Mouse (Mus musculus) Patski (cell line): ENCODE results near the gene Tmem163. TPM values are rescaled to one million over a fixed set of nuclear protein-coding genes. Genes with fewer than 3 reads are reported as not detected.

Source experiments
- ATAC-seq: fragments of 100-300 bp; one replicate; pipeline ENCODE4 v1.8.0; 2021
- CTCF ChIA-PET: fragments of 350-600 bp; sonication (Branson Sonifier 250); formaldehyde crosslinking; loops from one replicate; lab custom pipeline; 2022; ENCODE audit warnings: inconsistent platforms; lab: Charles Lee
- POLR2A ChIA-PET: fragments of 350-600 bp; sonication (Branson Sonifier 250); formaldehyde crosslinking; loops from one replicate; lab custom pipeline; 2022; ENCODE audit warnings: antibody characterized with exemption, inconsistent platforms; lab: Charles Lee
- DNase-seq: peaks from one replicate; pipeline ENCODE4 v3.0.0-alpha.2; 2011; ENCODE audit warnings: low read depth, low spot score
- H3K27me3 ChIP-seq: fragments of 371-371 bp; one replicate; pipeline ENCODE4 v1.5.1; 2021
- CTCF ChIP-seq: fragments of 100-300 bp; IDR thresholded peaks from one replicate; pipeline ENCODE4 v1.5.1; 2021
- in situ Hi-C: fragments of 300-500 bp; cut with MboI; formaldehyde crosslinking; loops from 3 replicates; pipeline ENCODE4 v1.11.1; 2018; ENCODE audit warnings: low pct_unique_long_range_greater_than_20kb, mixed read lengths
- polyA plus RNA-seq: library from polyadenylated mRNA; unstranded; gene quantifications from one replicate; pipeline ENCODE4 v1.2.3, GENCODE M21; 2021

Gene Tmem163
- polyA plus RNA-seq, 1 experiment from 2014 or later: not detected

DNA sequence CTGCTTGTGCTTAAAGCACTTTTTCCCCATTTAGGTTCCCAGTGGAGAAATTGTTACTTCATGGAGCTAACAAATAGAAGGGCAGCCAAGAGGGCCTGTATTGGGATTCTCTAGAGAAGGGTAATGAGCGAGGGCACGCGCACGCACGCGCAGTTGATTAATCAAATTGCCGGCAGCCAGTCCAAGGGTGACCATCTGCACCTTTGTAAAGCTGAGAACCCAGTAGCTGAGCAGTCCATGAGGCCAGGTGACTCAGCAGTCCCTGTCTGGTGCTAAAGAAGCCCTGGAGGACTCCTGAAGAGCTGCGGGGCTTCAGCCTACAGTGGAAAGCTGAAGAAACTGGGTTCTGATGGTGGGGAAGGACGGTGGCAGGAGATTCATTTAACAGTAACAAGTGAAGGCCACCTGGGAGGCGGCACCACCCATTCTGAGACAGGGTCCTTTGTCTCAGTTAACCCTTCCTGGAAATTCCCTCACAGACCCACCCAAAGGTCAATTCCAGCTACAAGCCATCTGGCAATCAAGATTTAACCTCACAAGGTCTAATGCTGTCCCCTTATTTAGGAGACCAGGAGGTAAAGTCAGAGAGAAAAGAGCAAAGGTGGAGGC is 172.2 kb downstream of the Tmem163 start:
- ChIA-PET POLR2A (interaction anchor here (0.8 kb wide), 1 partner anchor 251 kb away, joined by 3 read pairs; no protein-coding TSS in a partner anchor), CTCF (interaction anchor here (1.6 kb wide), 1 partner anchor 11 kb away, joined by 3 read pairs; no protein-coding TSS in a partner anchor)
- peaks cover 11% of the 10 kb centered on the region for H3K27me3 ChIP-seq
- in situ Hi-C loops: loop anchor here (25.0 kb wide), 1 partner anchor 830 kb away; the partner anchor contains the start of gene Lct
- no peak for ATAC-seq
- TF ChIP-seq CTCF: no peak
- DNase-seq: no peak

- CTCF ChIA-PET: interaction anchor here (2.2 kb wide), 1 partner anchor 13 kb away, joined by 7 read pairs; no protein-coding TSS in a partner anchor
- ATAC-seq: no peak
- peaks cover 4% of the 10 kb centered on the region for H3K27me3 ChIP-seq
- DNase-seq: no peak
- POLR2A ChIA-PET: no interaction called here
- in situ Hi-C loops: loop anchor here (5.0 to 25.0 kb wide), 2 partner anchors 262 to 837 kb away; partner anchors contain the start of gene Lct
- TF ChIP-seq CTCF: no peak
Observed at GRCm38 (mm10) chr1:127500701-127501100, 178.6 kb downstream of the Tmem163 start.

GRCm38 (mm10) chr1:127500219-127500618 is 179.1 kb downstream of the Tmem163 start:
- ChIA-PET CTCF (interaction anchor here (0.7 to 2.2 kb wide), 6 partner anchors 12 to 426 kb away, joined by 3 to 7 read pairs (median 3); no protein-coding TSS in a partner anchor), POLR2A (no interaction called here)
- H3K27me3 ChIP-seq: peaks cover 4% of the 10 kb centered on the region
- in situ Hi-C loops: loop anchor here (5.0 to 25.0 kb wide), 2 partner anchors 262 to 837 kb away; partner anchors contain the start of gene Lct
- ATAC-seq: no peak
- DNase-seq: no peak
- TF ChIP-seq CTCF: peak; percentile 94

- CTCF ChIA-PET: interaction anchor here (0.5 to 2.2 kb wide), 4 partner anchors 11 to 269 kb away, joined by 3 to 7 read pairs (median 6); no protein-coding TSS in a partner anchor
- DNase-seq (no peak), ATAC-seq (no peak)
- peaks cover 4% of the 10 kb centered on the region for H3K27me3 ChIP-seq
- POLR2A ChIA-PET: no interaction called here
- no peak for TF ChIP-seq CTCF
- in situ Hi-C loops: loop anchor here (5.0 kb wide), 1 partner anchor 179 kb away; the partner anchor contains the start of gene Tmem163
Observed at GRCm38 (mm10) chr1:127498746-127499145, 180.6 kb downstream of the Tmem163 start.

DNA sequence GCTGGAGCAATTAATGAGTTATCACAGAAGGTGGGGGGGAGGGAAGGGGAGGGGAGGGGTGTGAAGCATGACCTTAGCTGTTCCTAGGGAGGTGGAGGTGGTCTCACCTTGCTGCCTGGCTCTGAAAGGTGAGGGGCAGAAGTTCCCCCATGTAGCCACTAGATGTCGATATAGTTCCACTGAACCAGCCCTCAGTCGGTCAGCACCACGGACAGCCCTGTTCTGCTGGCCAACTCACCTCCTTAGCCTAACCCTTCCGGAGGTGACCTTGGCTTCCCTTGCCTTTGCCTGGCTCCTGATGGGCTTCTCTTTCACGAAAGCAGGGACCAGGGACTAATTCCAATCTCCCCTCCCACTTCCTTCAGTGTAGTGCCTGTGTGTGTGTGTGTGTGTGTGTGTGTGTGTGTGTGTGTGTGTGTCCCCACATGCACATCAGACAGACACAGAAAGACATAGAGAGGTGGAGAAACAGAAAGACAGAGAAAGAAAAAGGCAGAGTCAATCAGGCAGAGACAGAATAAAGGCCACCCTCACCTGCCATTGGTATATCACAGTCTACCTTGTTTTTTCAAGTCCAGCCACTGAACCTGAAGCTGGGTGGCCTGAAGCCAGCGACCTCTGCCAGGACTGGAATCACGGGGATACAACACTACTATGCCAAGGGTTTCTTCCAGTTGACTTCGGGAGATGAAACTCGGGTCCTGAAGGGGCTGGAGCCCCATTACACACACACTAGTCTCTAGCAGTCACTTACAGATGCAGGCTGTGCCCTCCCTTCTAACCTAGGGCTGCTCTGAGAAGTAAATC is 182.4 kb downstream of the Tmem163 start:
- ATAC-seq: peak; percentile 46
- DNase-seq: no peak
- ChIA-PET POLR2A (no interaction called here), CTCF (interaction anchor here (0.6 to 0.9 kb wide), 2 partner anchors 9 to 15 kb away, joined by 3 read pairs; no protein-coding TSS in a partner anchor)
- peaks cover 4% of the 10 kb centered on the region for H3K27me3 ChIP-seq
- in situ Hi-C loops: loop anchor here (5.0 kb wide), 1 partner anchor 180 kb away; the partner anchor contains the start of gene Tmem163
- peak; percentile 97 for TF ChIP-seq CTCF

- TF ChIP-seq CTCF: peak; percentile 90
- H3K27me3 ChIP-seq: no peaks in the 10 kb centered on the region
- CTCF ChIA-PET: interaction anchor here (0.7 to 3.3 kb wide), 6 partner anchors 10 to 284 kb away, joined by 3 to 17 read pairs (median 3); no protein-coding TSS in a partner anchor
- in situ Hi-C loops: loop anchor here (10.0 kb wide), 1 partner anchor 472 kb away; no protein-coding TSS in a partner anchor
- POLR2A ChIA-PET: no interaction called here
- ATAC-seq (peak; percentile 59), DNase-seq (no peak)
Observed at GRCm38 (mm10) chr1:127487161-127487560, 192.2 kb downstream of the Tmem163 start.

DNA sequence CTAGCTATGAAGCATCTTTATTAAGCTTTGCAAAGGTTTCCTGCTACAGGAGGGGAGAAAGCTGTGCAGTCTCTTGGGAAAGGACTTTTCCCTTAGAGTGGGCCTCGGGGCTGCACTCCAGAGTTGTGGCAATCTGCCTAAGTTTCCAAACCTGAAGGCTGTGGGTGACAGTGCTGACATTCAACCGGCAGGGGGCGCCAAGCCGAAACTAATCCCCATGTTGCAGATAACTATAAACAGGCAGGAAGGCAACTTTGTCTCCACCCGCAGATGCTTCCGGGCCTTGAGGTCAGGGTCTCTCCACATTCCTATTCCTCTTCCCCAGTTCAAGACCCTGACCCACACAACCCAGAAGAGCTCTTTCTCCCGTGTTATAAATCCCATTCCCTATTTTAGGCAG is 194.5 kb downstream of the Tmem163 start:
- POLR2A ChIA-PET: no interaction called here
- in situ Hi-C loops: loop anchor here (10.0 kb wide), 1 partner anchor 470 kb away; no protein-coding TSS in a partner anchor
- no peaks in the 10 kb centered on the region for H3K27me3 ChIP-seq
- DNase-seq (no peak), ATAC-seq (no peak)
- CTCF ChIA-PET: interaction anchor here (1.2 to 3.3 kb wide), 4 partner anchors 8 to 280 kb away, joined by 3 to 17 read pairs (median 4); partner anchors contain the start of gene Mgat5
- peak; percentile 79 for TF ChIP-seq CTCF

- DNase-seq (no peak), ATAC-seq (no peak)
- in situ Hi-C loops: loop anchor here (10.0 kb wide), 1 partner anchor 469 kb away; no protein-coding TSS in a partner anchor
- CTCF ChIA-PET: interaction anchor here (1.2 to 3.3 kb wide), 2 partner anchors 7 to 68 kb away, joined by 4 to 17 read pairs; no protein-coding TSS in a partner anchor
- POLR2A ChIA-PET: no interaction called here
- no peak for TF ChIP-seq CTCF
- H3K27me3 ChIP-seq: no peaks in the 10 kb centered on the region
Observed at GRCm38 (mm10) chr1:127484188-127484587, 195.2 kb downstream of the Tmem163 start.

DNA sequence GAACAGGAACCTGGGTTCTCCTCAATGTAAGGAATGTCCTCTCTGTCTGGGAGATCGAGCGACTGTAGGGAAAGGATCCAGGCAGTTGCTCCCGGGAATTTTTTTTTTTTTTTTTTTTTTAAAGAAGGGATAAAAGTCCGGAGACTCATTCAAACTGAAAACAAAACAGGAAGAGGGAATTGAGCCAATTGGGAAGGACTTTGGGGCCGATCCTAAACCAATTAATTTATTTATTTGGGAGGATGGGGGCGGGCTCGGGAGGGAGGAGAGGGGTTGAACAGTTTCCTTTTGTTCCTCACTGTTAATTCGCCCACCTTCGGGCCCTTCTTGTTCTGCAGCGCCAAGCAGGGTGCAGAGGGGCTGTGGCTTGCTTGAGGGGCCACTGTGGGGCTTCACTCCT is 196.4 kb downstream of the Tmem163 start:
- ChIA-PET CTCF (interaction anchor here (1.0 kb wide), 1 partner anchor 471 kb away, joined by 3 read pairs; no protein-coding TSS in a partner anchor), POLR2A (no interaction called here)
- in situ Hi-C loops: loop anchor here (10.0 kb wide), 1 partner anchor 468 kb away; no protein-coding TSS in a partner anchor
- ATAC-seq (no peak), DNase-seq (no peak)
- no peaks in the 10 kb centered on the region for H3K27me3 ChIP-seq
- TF ChIP-seq CTCF: no peak

- ChIA-PET CTCF (interaction anchor here (1.8 to 3.6 kb wide), 2 partner anchors 10 kb away, joined by 4 to 17 read pairs; no protein-coding TSS in a partner anchor), POLR2A (no interaction called here)
- no peak for TF ChIP-seq CTCF
- no peak for ATAC-seq
- no peaks in the 10 kb centered on the region for H3K27me3 ChIP-seq
- in situ Hi-C loops: no loop called here
- no peak for DNase-seq
Observed at GRCm38 (mm10) chr1:127475756-127476155, 203.6 kb downstream of the Tmem163 start.
